Mouse (Mus musculus) common myeloid progenitor, adult 5-6 weeks (primary cell): Measurements from ENCODE around the gene Intu. TPM values are rescaled to one million over a fixed set of nuclear protein-coding genes. Genes with fewer than 3 reads are reported as not detected.

Experiments used
- ATAC-seq: replicated peaks from 2 replicates; pipeline ENCODE4 v1.8.0; 2016; ENCODE audit warnings: low read depth, mild to moderate bottlenecking, moderate TSS enrichment, inconsistent platforms; ENCODE audit not compliant: poor library complexity, severe bottlenecking
- total RNA-seq: library from RNA; stranded (forward); fragments of 200-1000, 187-1606 nt; gene quantifications from 2 replicates; pipeline ENCODE4 v1.2.3, GENCODE M21; 2017

Intu gene
- total RNA-seq, 1 experiment from 2014 or later, result 2.5 TPM

- ATAC-seq, result no peak
Observed at GRCm38 (mm10) chr3:40678856-40679255, 147.8 kb downstream of the Intu start.

- no peak for ATAC-seq
Observed at GRCm38 (mm10) chr3:40682404-40682803, 151.3 kb downstream of the Intu start.

GRCm38 (mm10) chr3:40683171-40683570, 152.1 kb downstream of the Intu start:
- no peak for ATAC-seq

- ATAC-seq, result no peak
Observed at GRCm38 (mm10) chr3:40685855-40686515, 154.9 kb downstream of the Intu start.

GRCm38 (mm10) chr3:40686836-40687235, 155.8 kb downstream of the Intu start:
- ATAC-seq, result no peak

GRCm38 (mm10) chr3:40687588-40687987, 156.5 kb downstream of the Intu start:
- no peak for ATAC-seq

GRCm38 (mm10) chr3:40691566-40691965, 160.5 kb downstream of the Intu start:
- ATAC-seq, result no peak

- no peak for ATAC-seq
Observed at GRCm38 (mm10) chr3:40693435-40693834, 162.3 kb downstream of the Intu start.

- ATAC-seq, result no peak
Observed at GRCm38 (mm10) chr3:40693960-40694359, 162.9 kb downstream of the Intu start.

GRCm38 (mm10) chr3:40694438-40694837, 163.4 kb downstream of the Intu start:
- peak; percentile 90 for ATAC-seq

- no peak for ATAC-seq
Observed at GRCm38 (mm10) chr3:40695162-40695561, 164.1 kb downstream of the Intu start.

GRCm38 (mm10) chr3:40698834-40699233, 167.7 kb downstream of the Intu start:
- 0 out of 2 replicates have a peak, but pooled peaks have one; percentile 27 for ATAC-seq

- ATAC-seq, result peak; percentile 95
Observed at GRCm38 (mm10) chr3:40704816-40705430, 173.8 kb downstream of the Intu start.

GRCm38 (mm10) chr3:40708655-40709054, 177.6 kb downstream of the Intu start, which contains the start of gene Slc25a31:
Gene Slc25a31 (plus strand): TSS chr3:40708855.
- no peak for ATAC-seq

GRCm38 (mm10) chr3:40716056-40716455, 185.0 kb downstream of the Intu start:
- ATAC-seq, result no peak

GRCm38 (mm10) chr3:40719022-40719421, 187.9 kb downstream of the Intu start:
- no peak for ATAC-seq

GRCm38 (mm10) chr3:40738381-40738912, 207.4 kb downstream of the Intu start:
- ATAC-seq, result no peak

- no peak; the same call in 1 of the 2 replicates for ATAC-seq
Observed at GRCm38 (mm10) chr3:40744024-40744835, 213.1 kb downstream of the Intu start, which contains the start of gene Hspa4l. Gene Hspa4l (plus strand): TSS chr3:40744495.

GRCm38 (mm10) chr3:40744836-40745660, 214.0 kb downstream of the Intu start:
- ATAC-seq, result peak; percentile 79
